Mouse (Mus musculus) kidney, adult 2 months (tissue): ENCODE measurements at regions not wholly inside any gene's neighbourhood (a gene's known extent, or its start where the extent isn't known, plus 50 kb on each side); places are given as distances from the start of the nearest gene placed in this dataset.

Source experiments
- CTCF ChIP-seq: fragments of 200-500 bp; conservative IDR thresholded peaks from 2 replicates; pipeline ENCODE4 v1.5.1; 2011; ENCODE audit warnings: low read depth, mild to moderate bottlenecking, control low read depth, low read length, moderate library complexity, mixed read lengths; ENCODE audit not compliant: insufficient read depth, insufficient read length
- POLR2A ChIP-seq: fragments of 200-500 bp; IDR thresholded peaks from one replicate; pipeline ENCODE4 v1.6.1; 2011; ENCODE audit warnings: low read depth, low read length, control low read depth

GRCm38 (mm10) chr14:51310583-51310982, 51.0 kb upstream of the Gm7247 start:
- TF ChIP-seq POLR2A (no peak), CTCF (no peak)
